Mouse (Mus musculus): ENCODE data around the gene Meis1.

Gene Meis1

DNA sequence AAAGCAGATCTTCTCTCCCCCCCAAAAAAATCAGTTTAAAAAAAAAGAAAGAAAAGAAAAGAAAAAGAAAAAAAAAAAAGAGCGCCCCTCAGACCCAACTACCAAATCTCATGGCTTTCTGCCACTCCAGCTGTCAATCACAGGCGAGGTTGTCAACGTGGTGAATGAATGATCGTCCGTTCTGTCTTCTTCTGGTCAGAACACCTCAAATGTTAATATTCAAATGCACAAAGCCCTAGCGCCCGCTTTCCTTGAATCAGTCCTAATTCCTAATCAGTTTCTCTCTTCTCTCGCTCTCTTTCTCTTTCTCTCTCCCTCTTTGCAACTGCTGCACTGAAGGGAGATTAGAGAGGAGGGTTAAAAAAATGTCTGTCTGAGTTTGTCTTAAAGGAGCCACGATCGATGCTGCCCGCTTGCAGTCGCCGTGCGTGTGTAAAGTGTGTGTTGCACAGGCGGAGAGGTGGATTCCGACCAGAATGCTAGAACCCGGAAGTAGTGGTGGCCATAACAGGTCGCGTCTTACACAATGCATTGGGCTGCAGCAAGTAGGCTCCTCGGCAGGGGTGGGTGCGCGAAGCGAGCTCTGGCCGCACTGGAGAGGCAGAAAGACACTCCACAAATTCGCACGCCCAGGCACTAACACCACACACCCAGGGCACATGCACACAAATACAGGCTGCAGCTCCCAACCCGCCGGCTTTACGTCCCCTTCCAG lies at the start of gene Meis1:
Gene Meis1 (minus strand): TSS at position 497 of the 715 bp plus-strand sequence.
- DNase-seq (ENCODE audit: low read depth, low spot score): no peak

DNA sequence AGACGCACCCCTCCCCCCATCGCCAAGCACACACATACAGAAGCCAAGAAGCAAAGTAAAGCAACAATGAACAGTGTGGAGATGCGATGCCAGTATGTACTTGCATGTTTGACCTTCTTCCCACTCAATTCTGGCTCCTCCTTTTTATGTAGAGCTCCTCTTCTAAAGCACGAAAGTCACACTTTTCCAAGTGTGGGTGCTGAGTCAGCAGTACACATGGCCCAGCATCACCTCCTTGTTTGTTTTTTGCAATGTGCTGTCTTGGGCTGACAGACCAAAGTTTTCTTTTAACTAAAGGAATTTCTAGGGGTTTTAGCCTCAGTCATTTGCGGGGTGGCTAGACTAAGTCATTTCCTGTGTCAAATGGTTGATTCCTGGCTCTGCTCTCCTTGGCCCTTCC lies 48.5 kb upstream of the Meis1 start:
- DNase-seq (ENCODE audit: low read depth, low spot score): no peak

DNA sequence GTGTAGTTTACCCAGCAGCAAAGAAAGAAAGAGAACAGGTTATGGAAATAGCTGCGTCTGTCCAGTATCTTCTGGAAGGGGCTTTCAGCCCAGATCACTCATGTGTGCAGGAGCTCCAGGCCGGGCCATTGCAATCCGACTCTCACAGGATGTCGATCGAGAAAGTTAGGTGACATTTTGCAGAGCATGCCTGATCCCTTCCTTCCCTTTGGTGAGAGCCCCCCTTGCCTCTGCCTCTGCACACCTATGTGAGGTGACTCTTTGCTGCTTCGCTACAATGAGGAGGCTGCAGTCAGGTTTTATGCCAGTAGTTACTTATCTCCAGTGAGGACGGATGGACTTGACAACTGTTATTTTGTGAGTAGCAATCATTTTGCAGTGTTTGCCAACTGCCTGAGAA lies 30.5 kb upstream of the Meis1 start:
- DNase-seq (ENCODE audit: low read depth, low spot score): no peak

DNA sequence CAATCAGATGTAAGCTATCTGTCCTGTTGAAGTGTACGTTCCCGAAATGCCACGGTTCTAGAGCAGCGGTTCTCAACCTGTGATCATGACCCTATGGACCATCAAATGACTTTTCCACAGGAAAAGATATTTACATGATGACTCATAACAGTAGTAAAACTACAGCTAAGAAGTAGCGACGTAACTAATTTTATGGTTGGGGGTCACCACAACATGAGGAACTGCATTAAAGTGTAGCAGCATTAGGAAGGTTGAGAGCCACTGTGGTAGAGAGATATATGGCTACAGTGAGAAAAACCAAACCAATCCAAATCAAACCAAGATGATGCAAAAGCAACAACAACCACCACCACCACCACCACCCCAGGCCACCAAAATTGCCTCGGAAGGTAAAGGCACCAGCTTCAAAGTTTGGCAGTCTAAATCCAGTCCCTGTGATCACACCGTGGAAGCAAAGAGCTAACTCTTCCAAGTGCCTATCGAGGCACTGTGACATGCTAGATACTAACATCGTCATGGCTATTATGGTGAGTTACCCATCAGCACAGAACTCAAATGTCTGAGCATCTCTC lies 17.9 kb upstream of the Meis1 start:
- no peak for DNase-seq (ENCODE audit: low read depth, low spot score)

DNA sequence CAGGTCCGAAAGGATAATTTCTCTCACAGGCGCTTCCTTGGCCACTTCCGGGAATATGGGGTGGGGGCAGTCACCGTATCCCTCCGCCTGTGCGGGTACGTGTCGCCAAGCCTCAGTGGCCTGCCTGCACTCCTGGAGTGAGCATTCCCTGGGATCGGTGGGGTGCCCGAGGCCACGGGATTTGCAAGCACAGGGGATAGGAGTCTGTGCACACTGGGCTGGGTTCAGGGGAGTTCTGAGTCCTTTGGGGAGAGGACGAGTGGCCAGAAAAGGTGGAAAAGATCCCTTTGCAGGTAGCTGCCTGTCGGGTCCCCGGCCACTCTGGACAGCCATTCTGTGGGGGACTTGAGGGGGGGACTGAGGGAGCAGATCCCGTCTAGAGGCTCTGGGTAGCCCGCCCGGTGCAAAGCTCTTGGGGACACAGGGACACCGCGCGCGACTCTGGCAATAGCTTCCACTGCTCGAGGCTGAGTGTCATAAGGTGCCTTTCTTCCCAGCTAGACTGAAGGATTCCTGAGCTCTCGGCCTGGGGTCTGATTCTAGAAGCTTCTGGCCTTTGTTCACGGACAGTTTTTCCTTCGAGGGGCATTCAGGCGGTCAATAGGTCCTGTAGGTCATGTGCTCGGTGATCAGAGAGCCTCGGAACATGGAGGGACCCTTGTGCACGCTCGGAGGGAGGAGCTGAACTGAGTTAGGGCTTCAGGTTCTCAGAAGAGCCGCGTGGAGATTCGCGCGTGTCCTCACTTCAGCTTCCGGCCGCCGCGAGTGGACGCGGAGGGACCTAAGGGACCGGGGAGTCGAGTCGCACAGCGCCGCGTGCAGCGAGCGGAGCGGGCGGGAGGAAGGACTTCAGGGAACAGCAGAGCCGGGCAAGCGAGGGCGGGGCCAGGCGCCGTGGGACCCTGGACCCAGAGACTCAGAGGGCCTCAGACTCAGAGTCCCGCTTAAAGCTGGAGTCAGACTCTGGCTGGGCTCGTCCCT lies 8.1 kb upstream of the Meis1 start:
- no peak for DNase-seq (ENCODE audit: low read depth, low spot score)

DNA sequence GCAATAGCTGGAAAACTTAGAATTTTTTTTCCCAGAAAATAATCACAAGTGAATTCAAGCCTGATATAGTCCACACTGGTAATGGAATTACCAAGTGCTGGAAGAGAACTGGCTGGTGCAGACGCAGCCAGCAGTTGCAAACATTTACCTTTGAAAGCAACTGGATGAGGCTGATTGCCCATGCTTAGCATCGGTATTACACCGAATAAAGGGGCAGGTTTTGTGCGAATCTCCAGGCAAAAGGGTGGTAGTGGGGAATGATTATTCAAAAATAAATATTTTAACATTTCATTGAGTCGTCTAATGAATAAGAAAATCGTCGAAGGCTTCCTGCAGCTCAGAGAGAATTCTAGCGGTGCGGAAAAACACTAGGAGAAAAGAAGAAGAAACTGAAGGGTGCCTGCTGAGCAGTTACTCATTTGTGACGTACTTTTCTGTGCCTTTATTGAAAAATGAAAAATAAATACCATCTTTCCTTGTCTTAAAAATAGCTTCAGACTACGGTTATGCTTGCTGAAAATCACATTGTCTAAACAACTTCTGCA lies 7.3 kb upstream of the Meis1 start:
- DNase-seq (ENCODE audit: low read depth, low spot score): no peak

DNA sequence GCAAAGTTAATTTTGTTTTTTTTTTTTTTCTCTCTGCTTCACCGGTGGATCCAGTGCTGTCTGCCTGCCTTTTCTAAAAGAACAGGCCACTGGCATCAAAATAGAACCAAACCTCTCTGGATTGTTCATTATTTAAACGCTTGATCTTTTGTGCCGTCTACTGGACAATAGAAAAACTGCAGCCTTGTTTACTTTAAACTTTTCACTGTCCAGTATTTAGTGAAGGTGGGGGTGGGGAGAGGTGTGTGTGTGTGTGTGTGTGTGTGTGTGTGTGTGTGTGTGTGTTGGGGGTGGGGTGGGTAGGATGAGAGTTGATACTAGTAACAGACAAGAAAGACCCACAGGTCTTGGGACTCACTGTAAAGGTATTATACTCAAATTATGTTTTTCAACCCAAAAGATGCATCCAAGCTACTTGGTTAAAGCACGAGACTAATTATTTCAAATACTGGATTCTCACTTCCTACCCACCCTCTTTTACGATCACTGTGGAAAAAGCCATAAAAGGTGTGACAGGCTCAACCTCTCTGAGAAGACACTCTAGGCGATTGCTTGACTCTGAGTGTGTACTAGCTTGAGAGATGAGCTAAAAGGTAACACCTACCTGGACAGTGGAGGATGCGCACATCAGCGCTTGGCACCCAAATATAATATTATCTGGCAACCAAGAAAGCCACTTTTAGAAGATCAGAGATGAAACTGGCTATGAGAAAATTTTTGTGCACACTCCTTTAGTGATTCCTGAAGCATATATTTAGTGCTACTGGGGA lies 5.9 kb upstream of the Meis1 start:
- DNase-seq (ENCODE audit: low read depth, low spot score): no peak

DNA sequence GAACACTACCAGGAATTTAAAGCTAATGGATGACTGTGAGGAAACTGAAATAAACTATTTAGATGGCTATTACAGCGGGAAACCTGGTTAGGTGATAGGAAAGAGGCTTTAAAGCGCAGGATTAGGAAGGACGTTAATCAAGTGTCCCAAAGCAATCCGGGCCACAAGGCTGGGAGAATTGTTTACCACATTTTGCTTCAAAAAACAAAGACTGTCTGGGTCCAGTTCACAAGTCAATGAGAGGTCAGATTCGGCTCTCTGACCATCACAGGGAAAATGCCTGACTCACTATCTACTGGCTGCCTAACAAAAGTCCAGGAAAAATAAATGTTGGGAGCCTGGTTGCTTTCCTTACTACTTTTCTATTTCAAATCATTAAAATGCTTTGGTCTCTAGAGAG lies 4.6 kb upstream of the Meis1 start:
- no peak for DNase-seq (ENCODE audit: low read depth, low spot score)

DNA sequence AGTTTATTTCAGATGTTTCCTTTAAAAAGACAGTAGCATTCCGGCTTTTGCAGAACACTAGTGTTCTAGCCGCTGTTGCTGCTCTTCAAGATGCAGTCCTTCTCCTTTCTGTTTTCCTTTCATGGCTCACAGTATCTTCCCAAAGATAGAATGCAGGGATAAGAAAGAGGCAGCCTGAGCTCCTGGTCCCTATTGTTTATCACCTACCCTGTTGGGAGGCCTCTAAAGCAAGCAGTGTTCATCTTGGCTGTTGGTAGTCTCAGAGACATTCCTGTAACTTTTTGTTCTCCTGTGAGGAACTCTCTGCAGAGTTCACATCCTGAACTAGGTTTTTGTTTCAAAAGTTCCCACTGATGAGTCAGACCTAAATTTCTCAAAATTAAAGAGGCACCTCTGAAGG lies 3.8 kb upstream of the Meis1 start:
- no peak for DNase-seq (ENCODE audit: low read depth, low spot score)

DNA sequence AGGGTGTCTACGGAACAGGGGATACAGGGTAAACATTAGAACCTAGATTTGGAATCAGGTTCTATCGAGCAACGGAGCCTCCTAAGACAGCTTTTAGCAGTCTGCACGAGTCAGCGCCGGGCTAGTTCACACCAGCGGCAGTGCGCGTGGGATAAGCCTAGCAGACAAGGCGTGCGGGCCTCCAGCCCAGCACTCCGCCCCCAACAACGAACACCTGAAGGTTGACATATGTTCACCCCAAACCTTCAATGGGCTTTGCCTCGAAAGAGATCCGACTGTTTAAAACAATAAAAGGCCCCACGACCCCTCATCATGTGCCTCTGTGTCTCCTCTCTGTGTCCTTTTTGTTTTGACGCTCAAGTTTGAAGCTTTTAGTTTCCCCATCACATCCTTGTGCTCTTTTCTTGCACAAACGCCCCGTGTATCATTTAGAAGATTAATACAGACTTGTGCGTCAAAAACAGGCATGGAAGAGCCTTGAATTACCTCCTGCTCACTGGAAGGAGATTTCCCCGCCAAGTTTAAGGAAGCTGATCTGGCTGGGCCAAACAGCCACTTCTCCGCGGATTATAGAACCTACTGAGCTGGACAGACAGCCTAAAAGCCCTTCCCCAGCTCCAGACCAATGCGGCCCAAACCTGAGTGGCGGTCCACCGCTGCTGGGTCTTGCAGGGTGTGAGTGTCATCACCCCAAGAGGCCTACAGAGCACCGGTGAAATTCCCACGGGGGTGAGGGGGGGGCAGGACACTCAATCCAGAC lies 2.3 kb upstream of the Meis1 start:
- DNase-seq (ENCODE audit: low read depth, low spot score): no peak

DNA sequence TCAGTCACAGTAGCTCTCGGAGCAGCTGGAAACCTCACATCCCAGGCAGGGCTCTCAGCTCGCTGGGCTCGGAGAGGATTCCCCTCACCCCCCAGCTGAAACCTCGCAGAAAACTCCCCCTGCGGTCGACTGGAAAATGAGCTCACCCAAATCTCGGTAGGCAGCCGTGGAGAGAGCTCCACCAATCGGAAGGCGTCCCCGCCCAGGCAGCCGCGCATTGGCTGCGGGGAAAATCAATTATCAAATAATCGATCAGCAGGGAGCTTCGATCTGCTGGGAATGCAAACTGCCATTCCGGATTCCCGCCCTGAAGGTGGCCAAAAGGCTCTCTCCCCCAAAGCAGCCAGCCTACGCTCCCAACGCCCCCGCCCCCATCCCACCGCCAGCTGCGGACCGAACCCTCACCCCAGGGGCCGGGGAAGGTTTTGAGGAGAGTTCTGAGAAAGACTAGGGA lies 1.6 kb upstream of the Meis1 start:
- no peak for DNase-seq (ENCODE audit: low read depth, low spot score)

DNA sequence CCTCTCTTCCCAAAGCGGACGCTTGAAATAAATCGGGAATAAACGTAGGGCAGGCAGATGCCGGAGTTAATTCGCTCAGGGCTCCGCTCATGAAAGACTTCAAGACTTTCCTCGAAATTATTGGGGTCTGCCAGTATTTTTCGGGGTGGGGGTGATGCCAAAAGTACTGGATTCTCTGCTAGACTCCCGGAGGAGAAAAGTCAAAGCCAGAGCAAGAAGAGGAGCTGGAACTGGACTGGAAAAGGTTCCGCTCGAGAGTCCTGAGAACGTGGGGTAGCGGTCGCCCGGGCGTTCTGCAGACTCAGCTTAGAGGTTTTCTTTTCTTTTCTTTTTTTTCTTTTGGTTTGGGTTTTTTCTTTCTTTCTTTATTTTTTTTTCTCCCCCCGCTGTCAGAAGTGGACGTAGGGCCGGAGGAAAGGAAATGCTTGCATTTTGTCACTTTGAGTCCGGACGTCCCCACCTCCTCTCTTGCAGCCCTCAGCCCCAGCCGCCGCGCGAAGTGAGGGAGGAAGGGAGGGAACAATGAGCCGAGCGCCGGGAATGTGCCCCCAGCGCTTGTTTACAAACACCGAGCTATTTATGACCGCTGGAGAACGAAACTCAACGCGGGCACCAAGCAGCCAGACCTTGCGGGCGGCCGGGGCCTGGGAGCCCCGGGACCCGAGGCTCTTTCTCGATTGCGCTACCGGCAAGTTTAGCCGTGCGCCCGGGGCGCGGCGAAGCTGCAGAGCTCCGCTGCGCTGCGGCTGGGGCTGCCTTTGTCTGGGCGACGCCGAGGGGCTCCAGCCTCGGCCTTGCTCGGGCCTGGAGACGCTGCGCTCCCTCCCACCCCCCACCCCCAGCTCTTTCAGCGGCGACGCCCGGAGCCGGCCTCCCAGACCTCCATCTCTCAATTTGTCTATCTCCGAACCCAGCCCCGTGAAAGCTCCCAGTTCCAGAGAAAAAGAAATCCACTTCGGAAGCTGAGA lies 703 bp upstream of the Meis1 start:
- no peak for DNase-seq (ENCODE audit: low read depth, low spot score)

DNA sequence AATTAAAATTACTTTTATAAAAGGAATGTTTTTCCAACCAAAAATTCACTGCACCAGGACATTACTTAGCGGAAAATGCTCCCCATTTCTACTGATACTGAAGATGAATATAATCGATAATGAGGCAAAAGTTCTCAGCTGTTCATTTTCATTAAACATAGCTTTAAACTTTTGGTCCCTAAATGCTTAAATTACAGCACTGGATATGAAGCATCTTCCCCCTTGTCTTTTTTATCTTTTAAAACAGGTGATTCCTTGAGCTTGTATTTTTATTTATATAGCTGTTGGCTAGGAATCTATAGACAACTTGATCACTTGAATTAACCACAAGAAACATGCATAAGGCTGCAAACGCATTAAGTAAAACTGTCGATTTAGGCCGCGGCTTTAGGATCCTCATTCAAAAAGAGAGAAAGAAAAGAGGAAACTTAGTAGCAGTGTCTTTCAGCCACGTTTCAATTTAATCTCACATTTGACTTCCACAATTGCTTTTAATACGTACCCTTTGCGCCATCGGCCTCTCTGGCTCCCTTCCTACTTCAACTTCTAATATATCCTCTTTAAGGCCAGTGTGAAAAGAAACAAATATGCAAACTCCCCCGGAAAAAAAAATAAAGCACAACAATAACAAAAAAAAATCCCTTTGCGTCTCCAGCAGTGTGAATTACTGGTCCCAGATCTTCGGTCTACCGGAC lies 919 bp downstream of the Meis1 start:
- no peak for DNase-seq (ENCODE audit: low read depth, low spot score)

DNA sequence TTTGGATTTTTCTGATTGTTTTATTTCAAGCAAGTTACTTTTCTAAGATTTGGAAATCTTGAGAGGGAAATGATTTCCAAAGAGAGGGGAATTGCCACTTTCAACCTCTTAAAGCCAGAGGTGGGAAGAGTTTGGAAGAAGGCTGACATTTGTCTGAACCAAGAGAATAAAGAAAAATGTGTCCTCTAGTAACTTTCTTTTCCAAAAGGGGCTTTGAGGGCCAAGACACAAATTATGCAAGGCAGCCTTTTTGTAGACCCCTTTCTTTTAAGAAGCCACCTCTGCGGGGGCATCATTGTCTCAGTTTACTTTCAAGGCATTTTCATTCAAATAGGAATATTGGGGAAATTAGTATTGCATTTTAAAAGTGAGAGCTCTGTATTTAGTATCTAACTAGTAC lies 1.5 kb downstream of the Meis1 start:
- DNase-seq (ENCODE audit: low read depth, low spot score): no peak

DNA sequence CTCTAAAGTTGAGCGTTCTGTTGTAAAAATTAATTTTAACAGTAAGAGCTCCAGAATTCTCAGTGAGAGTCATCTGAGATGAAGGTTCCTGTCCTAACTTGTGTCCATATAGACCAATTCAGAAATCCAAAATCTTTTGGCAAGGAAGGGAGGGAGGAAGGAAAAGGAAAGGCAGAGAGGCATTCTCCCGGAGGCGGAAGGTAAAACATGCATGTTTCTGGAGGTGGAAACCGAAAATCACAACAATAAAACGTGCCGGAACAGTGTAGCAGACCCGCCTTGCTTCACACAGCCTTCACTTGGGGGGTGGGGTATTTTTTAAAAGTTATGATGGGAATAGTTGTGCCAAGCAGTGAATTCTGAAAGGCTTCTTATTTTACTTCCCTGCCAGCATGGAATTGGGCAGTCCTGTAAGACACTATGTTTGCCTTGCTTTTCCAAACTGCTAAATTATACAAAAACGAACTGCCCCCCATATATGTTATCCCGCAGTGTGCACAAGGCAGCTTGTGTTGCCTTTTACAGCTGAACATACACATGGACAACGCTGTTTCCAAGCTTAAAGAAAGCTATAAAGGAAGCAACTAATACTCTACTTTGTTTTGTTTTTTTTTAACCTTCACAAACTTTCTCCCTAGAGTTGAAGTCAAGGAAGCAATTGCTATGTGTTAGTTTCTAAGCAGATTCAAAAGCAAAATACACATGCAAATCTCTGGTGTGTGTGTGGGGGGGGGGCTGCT lies 2.1 kb downstream of the Meis1 start:
- DNase-seq (ENCODE audit: low read depth, low spot score): no peak

DNA sequence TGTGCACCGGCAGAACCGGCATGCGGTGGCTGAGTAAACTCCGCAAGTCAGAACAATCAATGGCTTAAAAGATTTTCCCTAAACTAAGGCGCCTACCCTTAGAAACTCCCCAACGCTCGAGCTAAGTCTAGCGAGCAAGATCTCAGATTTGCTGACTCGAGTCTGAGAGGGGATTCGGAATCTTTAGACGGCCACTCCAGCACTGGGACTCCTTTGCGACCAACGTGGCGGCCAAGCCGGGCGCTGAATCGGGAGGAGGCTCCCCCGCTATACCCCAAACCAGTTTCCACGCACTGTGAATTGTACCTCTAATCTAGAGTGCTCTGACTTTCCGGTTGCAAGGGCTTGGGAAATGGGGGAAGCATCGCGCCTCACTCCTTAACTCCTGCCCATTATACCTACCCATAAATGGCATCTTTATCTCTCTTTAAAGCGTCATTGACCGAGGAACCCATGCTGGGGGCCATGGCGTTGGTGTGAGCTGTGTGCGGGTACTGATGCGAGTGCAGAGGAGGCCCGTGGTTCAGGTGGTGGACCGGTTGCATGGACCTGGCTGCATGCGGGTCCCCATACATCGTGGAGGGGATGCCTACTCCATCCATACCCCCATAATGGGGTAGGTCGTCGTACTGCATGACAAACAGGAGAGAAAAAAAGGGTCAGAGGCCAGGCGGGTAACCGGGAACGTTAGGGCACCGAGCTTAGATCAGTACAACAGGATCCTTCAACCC lies 2.9 kb downstream of the Meis1 start:
- no peak for DNase-seq (ENCODE audit: low read depth, low spot score)

DNA sequence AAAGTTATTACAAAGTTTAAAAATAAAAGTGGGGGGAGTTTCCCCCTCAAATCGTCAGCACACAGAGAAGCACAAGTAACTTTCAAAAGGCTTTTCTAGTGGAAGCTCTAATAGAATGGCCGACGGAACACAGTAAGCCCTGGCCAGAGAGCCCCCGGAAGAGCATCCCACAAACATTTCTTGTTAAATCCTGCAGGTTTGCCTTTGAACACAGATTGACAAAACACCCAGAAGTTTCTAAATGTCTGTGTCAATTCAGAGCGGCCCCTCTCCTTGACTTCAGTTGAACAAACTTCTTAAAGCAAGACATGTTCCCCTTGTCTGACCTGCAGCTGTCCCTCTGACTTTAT lies 3.4 kb downstream of the Meis1 start:
- no peak for DNase-seq (ENCODE audit: low read depth, low spot score)

Measured in c-Kit-negative CD71-positive TER-119-positive erythroid progenitor cells, embryonic 14.5 days (primary cell).